8 mouse cellular contexts compared by ENCODE assay signal in the genomic region with DNA sequence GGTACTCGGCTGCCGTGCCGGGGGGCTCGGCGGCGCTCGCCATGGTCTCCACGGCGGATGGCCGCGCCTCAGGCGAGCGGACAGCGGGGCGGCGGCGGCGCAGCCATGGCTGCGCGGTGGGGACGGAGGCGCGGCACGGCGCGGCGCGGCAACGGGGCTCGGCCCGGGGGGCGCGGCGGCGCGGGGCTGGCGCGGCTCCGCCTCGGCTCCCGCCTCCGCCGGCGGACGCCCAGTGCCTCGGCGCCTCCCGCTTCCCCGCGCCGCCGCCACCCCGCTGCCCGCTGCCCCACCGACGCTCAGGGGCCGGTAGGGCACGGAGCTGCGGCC. TPM values are rescaled to one million over a fixed set of nuclear protein-coding genes. Genes with fewer than 3 reads are reported as not detected.
DNase-seq lines count a peak whose midpoint lies in the region; ATAC-seq and TF ChIP-seq lines count a peak whose summit lies in the region.

No protein-coding gene starts in this region.

- no peaks in the 10 kb centered on the region for H3K36me3 ChIP-seq in heart, embryonic 15.5 days
- H3K36me3 ChIP-seq in G1E (replicated peaks), result no peaks in the 10 kb centered on the region
- H3K36me3 ChIP-seq in hindbrain, embryonic 10.5 days, result no peaks in the 10 kb centered on the region
- H3K36me3 ChIP-seq in midbrain, embryonic 11.5 days (ENCODE audit: control insufficient read depth, insufficient read depth, low read length), result no peaks in the 10 kb centered on the region

- peak overlapping the region; percentile 99 for H3K4me2 ChIP-seq in heart, embryonic 15.5 days
- H3K4me2 ChIP-seq in midbrain, embryonic 11.5 days, result peak overlapping the region; percentile 100

- TF ChIP-seq CTCF in G1E (IDR thresholded peaks at IDR 0.05; ENCODE audit: low read depth, low read length), result no peak

- peak overlapping the region; percentile 82 for H3K4me3 ChIP-seq in heart, embryonic 15.5 days
- H3K4me3 ChIP-seq in G1E (ENCODE audit: low read depth, low read length), result peak overlapping the region; percentile 70
- peak overlapping the region; percentile 72 for H3K4me3 ChIP-seq in hindbrain, embryonic 10.5 days
- H3K4me3 ChIP-seq in midbrain, embryonic 11.5 days (ENCODE audit: low read depth, low read length), result peak overlapping the region; percentile 70

- 0 out of 2 replicates have a peak, but pooled peaks cover 2% of the 10 kb centered on the region for H3K27me3 ChIP-seq in heart, embryonic 15.5 days
- H3K27me3 ChIP-seq in G1E (ENCODE audit: insufficient read depth, low read length), result peaks cover 39% of the 10 kb centered on the region
- peaks cover 24% of the 10 kb centered on the region for H3K27me3 ChIP-seq in hindbrain, embryonic 10.5 days (ENCODE audit: insufficient read depth, poor library complexity, severe bottlenecking)
- peaks cover 4% of the 10 kb centered on the region for H3K27me3 ChIP-seq in midbrain, embryonic 11.5 days (ENCODE audit: control insufficient read depth, insufficient read depth, low read length)

- H3K9ac ChIP-seq in heart, embryonic 15.5 days, result peak overlapping the region; percentile 86
- H3K9ac ChIP-seq in midbrain, embryonic 11.5 days (ENCODE audit: low read length), result peak overlapping the region; percentile 73

- peak; percentile 23 for ATAC-seq in heart, embryonic 15.5 days (replicated peaks; ENCODE audit: insufficient number of reproducible peaks, insufficient read depth, low FRiP score, low read depth)
- no peak for ATAC-seq in G1E (ENCODE audit: extremely low read depth, insufficient number of reproducible peaks, low FRiP score, poor library complexity, severe bottlenecking)
- peak; percentile 41 for ATAC-seq in midbrain, embryonic 11.5 days (ENCODE audit: low FRiP score)

- DNase-seq in heart, postnatal 25 days (ENCODE audit: low spot score), result no peak
- no peak for DNase-seq in G1E (ENCODE audit: low spot score)
- DNase-seq in hindbrain, embryonic 10.5 days (ENCODE audit: low spot score), result no peak
- DNase-seq in midbrain, embryonic 11.5 days (ENCODE audit: low spot score, missing footprints), result no peak
- no peak for DNase-seq in frontal cortex, adult 2 months (ENCODE audit: extremely low spot score in 1 of 2, low spot score in 1 of 2)
- DNase-seq in right cerebral cortex, adult 2 months (ENCODE audit: low spot score in 2 of 2), result no peak
- DNase-seq in yolk sac, embryonic 10.5 days (ENCODE audit: low spot score), result no peak

- WGBS in heart, embryonic 15.5 days, result 0% methylated on average over 16 of the region's 59 CpGs
- under 1% methylated on average over 59 of the region's 59 CpGs for WGBS in hindbrain, embryonic 10.5 days
- under 1% methylated on average over 31 of the region's 59 CpGs for WGBS in midbrain, embryonic 11.5 days

- peak overlapping the region; percentile 74 for H3K27ac ChIP-seq in heart, embryonic 15.5 days
- H3K27ac ChIP-seq in hindbrain, embryonic 10.5 days, result peak overlapping the region; percentile 84
- H3K27ac ChIP-seq in midbrain, embryonic 11.5 days (ENCODE audit: low read depth, low read length), result peak overlapping the region; percentile 51; the same call in 1 of the 2 replicates

- H3K4me1 ChIP-seq in heart, embryonic 15.5 days (replicated peaks), result peaks cover 49% of the 10 kb centered on the region
- H3K4me1 ChIP-seq in G1E (ENCODE audit: insufficient read depth, low read depth, low read length), result peaks cover 23% of the 10 kb centered on the region
- H3K4me1 ChIP-seq in hindbrain, embryonic 10.5 days (replicated peaks), result peaks cover 41% of the 10 kb centered on the region
- H3K4me1 ChIP-seq in midbrain, embryonic 11.5 days (ENCODE audit: control insufficient read depth, insufficient read depth, low read length), result peaks cover 10% of the 10 kb centered on the region; the same call in 1 of the 2 replicates

- H3K9me3 ChIP-seq in heart, embryonic 15.5 days (replicated peaks), result 0 out of 2 replicates have a peak, but pooled peaks cover 3% of the 10 kb centered on the region
- 0 out of 2 replicates have a peak, but pooled peaks cover 2% of the 10 kb centered on the region for H3K9me3 ChIP-seq in G1E (replicated peaks)
- H3K9me3 ChIP-seq in hindbrain, embryonic 10.5 days, result peaks cover 23% of the 10 kb centered on the region; the same call in 1 of the 2 replicates
- H3K9me3 ChIP-seq in midbrain, embryonic 11.5 days (ENCODE audit: control insufficient read depth, low read length), result no peaks in the 10 kb centered on the region; the same call in 1 of the 2 replicates

- intact Hi-C loops in heart, postnatal 25 days (cut with DNase I), result loop anchor here (5.0 kb wide), 1 partner anchor 166 kb away; no protein-coding TSS in a partner anchor

RNA-seq across cellular contexts. Expression of gene Iqsec1, which starts 0.2 kb away (rescaled TPM):
- polyA plus RNA-seq in heart, embryonic 15.5 days (2015; fragmentation: Nextera tagmentation; extraction: Ambion mirVana), result 12.3 and 15.3 TPM in 2 replicates
- 100 to 1,000 TPM; 125 to 137 TPM for total RNA-seq in heart, postnatal 25 days (2021)
- 39.2 and 41.0 TPM in 2 replicates for total RNA-seq in G1E (2014; fragmentation: Nextera tagmentation)
- total RNA-seq in G1E (2017), result 2.0 TPM in 2 replicates
- polyA plus RNA-seq in G1E (2012), result 48.2 and 48.7 TPM in 2 replicates
- polyA plus RNA-seq in hindbrain, embryonic 10.5 days (2016; fragmentation: Nextera tagmentation; extraction: Ambion mirVana), result 11.3 and 13.8 TPM in 2 replicates
- 14.6 and 16.5 TPM in 2 replicates for polyA plus RNA-seq in midbrain, embryonic 11.5 days (2014; fragmentation: Nextera tagmentation; extraction: Ambion mirVana)
- polyA plus RNA-seq in frontal cortex, adult 2 months (2012; rRNA removed), result 141 and 142 TPM in 2 replicates
